Mouse (Mus musculus): ENCODE data around the gene Cntnap5a.

The Cntnap5a gene

GRCm38 (mm10) chr1:115684518-115685368 is at the start of gene Cntnap5a:
Gene Cntnap5a (plus strand): TSS chr1:115684756.
- peak; percentile 80 for ATAC-seq (ENCODE audit: low TSS enrichment)

GRCm38 (mm10) chr1:115646921-115647320 is 37.6 kb upstream of the Cntnap5a start:
- peak; percentile 77; the same call in 1 of the 2 replicates for ATAC-seq (ENCODE audit: low TSS enrichment)

DNA sequence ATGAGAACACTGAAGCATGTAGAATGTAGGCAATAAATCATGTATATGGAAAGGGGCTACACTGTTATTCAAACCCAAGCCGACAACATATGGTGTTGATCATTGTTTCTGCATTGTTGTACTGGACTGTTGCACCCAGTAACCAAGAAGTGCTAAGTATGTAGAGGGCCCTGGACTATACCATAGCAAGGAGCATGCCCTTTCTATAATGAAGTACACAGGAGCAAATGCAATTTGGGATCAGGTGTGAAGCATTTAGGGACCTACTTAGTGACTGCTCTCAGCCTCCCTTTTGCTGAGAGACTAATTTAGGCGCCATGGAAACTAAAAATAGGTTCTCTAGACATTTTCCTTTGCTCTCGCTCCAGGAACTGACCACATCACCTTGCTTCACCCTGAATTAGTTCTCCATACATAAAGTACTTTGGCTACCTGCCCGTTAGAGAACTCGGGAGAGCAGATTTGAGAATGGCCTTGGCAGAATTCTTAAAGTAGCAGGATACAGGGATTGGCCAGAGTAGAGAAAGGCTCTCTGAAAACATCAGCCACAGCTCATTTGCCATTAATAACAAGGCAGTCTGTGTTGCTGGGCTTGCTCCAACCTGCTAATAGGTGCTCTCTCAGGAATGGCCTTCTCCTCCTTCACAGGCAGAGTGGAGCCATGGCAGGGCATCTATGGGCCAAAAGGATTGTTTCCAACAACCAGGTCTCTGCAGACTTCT is 26.1 kb upstream of the Cntnap5a start:
- ATAC-seq (ENCODE audit: low TSS enrichment): no peak

- peak; percentile 46; the same call in 1 of the 2 replicates for ATAC-seq (ENCODE audit: low TSS enrichment)
These were observed 1.9 kb downstream of the Cntnap5a start for GRCm38 (mm10) chr1:115686494-115686893.

DNA sequence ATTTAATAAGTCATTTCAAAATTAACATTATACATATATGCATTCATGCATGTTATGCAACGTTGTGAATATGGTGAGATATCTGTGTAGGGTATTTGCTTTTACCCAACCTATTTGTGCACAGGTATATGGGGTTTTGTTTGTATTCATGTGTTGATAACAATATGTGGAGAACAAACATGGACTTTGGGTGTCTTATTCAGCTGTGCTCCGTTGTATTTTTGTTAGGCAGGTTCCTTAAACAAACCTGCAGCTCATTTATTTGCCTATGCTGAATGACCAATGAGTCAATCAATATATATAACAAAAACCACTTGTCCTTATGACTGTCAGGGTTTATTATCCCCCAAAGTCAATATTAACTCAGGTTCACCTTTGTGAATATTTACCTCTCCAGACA is 15.2 kb downstream of the Cntnap5a start:
- no peak for ATAC-seq (ENCODE audit: low TSS enrichment)

- ATAC-seq (ENCODE audit: low TSS enrichment): no peak
These were observed 58.0 kb downstream of the Cntnap5a start for GRCm38 (mm10) chr1:115742556-115742955.

DNA sequence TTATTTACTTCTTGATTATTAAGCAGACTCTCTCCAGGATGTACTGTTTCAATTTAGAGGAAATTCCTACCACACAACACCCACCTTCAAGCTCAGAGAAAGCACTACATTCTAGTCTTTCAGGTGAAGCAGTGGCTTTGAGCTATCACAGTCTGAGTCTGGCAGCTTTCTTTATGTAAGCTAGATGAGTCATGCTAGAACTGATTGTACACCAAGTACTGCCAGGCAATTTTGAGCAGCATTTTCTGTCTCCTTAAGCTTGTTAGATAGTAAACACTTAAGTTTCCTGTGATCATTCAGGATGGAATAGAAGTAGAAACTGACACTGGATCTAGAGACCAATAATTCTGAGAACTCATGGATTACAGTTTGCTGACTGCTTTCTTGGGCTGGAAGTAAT is 61.0 kb downstream of the Cntnap5a start:
- ATAC-seq (ENCODE audit: low TSS enrichment): peak; percentile 99

DNA sequence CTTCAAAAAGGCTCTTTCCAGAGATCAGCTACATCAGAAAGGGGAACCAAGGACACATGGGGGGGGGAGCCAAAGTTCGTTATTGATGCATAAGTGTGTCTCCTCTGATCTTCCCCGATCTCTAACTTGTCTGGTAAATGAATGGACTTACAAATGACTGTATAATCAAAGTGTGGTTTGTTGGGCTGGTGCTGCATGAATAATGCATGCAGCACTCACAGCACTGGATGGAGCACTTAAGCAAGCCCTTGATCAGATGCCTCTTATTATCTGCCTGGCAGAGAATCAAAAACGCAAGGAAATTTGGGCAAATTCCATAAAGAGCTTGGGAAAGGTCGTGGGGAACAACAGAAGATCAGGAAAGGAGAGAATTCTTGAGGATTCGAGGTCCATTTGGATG is 100.2 kb downstream of the Cntnap5a start:
- ATAC-seq (ENCODE audit: low TSS enrichment): peak; percentile 42

- no peak for ATAC-seq (ENCODE audit: low TSS enrichment)
These were observed 158.0 kb downstream of the Cntnap5a start for GRCm38 (mm10) chr1:115842591-115842990.

DNA sequence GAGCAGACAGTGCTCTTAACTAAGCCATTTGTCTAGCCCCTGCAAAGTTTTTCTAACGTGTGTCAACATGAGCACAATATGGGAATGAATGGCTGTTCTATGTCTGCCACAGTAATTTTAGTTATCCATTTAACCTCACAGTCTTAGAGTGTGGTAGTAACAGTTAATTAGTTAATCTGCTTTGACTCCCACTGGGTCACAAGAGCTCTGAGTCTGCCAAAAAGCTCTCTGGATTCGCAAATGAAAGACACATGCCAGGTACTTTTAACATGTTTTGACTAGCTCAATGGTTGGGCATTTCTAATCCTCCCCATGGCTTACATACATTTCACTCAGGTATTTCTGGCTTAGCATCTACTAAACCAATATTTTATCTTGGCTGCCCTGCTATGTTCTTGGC is 163.0 kb downstream of the Cntnap5a start:
- no peak for ATAC-seq (ENCODE audit: low TSS enrichment)

DNA sequence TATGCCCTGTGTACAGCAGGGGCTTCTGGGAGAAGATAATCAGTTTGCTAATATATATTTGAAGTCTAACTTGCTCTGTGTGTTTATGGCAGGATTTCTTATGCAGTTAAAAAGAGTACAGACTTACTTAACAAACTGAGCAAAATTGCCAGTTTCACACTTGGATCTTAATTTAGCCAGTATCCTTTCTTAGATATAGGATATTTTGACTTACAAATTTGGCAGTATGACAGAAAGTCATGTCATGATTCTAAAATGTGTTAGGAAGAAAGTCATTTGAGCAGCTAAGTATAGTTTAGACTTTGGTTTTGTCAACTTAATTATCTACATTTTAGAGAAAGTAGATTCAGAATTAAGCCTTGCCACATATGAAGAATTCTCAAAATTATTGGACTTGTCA is 167.7 kb downstream of the Cntnap5a start:
- peak; percentile 92 for ATAC-seq (ENCODE audit: low TSS enrichment)

GRCm38 (mm10) chr1:115918396-115918795 is 233.8 kb downstream of the Cntnap5a start:
- ATAC-seq (ENCODE audit: low TSS enrichment): no peak

- ATAC-seq (ENCODE audit: low TSS enrichment): peak; percentile 55
These were observed 241.6 kb downstream of the Cntnap5a start for GRCm38 (mm10) chr1:115925953-115926665.

DNA sequence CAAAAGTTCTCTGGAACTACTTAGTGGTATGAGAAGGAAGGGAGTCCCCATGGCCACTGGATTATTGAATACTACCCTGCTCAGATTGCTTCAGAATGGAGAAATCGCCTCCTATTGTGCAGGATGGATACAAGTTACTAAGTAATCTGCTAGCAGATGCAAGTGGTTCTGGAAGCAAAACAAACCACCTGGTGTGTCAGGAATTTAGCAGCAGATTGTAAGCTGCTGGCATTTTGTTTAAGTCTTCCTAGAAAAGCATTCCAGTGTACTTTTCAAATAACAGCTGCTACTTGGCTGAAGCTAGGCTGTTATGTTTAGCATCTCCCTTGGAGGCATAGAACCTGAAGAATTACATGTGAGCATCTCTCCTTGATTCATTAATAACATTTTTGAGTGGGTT is 247.5 kb downstream of the Cntnap5a start:
- peak; percentile 75 for ATAC-seq (ENCODE audit: low TSS enrichment)

DNA sequence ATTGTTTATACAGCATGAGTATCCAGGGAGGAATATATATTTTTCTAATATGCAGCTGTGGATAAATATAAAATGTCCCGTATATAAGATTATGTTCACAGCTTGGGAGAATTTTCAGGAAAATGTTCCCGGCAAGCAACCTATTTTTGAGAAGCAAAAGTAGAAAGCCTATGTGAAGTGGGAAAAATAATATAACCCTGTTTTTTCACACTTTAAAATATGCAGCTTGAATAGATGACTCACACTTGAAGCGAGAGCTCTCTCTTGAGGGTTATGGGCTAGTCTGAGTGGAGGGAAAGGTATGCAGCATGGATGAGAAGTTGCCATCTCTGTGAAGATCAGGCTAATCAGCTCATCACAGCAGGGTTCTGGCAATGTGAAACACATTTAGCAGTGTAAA is 261.3 kb downstream of the Cntnap5a start:
- peak; percentile 94 for ATAC-seq (ENCODE audit: low TSS enrichment)

GRCm38 (mm10) chr1:115956528-115956927 is 272.0 kb downstream of the Cntnap5a start:
- ATAC-seq (ENCODE audit: low TSS enrichment): peak; percentile 62

GRCm38 (mm10) chr1:115964993-115965575 is 280.5 kb downstream of the Cntnap5a start:
- peak; percentile 91 for ATAC-seq (ENCODE audit: low TSS enrichment)

- no peak; the same call in 1 of the 2 replicates for ATAC-seq (ENCODE audit: low TSS enrichment)
These were observed 305.6 kb downstream of the Cntnap5a start for GRCm38 (mm10) chr1:115990204-115990603.

GRCm38 (mm10) chr1:116015768-116016167 is 331.2 kb downstream of the Cntnap5a start:
- ATAC-seq (ENCODE audit: low TSS enrichment): no peak

GRCm38 (mm10) chr1:116029653-116030052 is 345.1 kb downstream of the Cntnap5a start:
- no peak for ATAC-seq (ENCODE audit: low TSS enrichment)

GRCm38 (mm10) chr1:116035897-116036296 is 351.3 kb downstream of the Cntnap5a start:
- no peak for ATAC-seq (ENCODE audit: low TSS enrichment)

GRCm38 (mm10) chr1:116036894-116037293 is 352.3 kb downstream of the Cntnap5a start:
- ATAC-seq (ENCODE audit: low TSS enrichment): no peak

Measured in frontal cortex, adult (tissue).